Mouse (Mus musculus) heart, postnatal 0 days (tissue): ENCODE data around the gene Gm45716. TPM values are rescaled to one million over a fixed set of nuclear protein-coding genes. Genes with fewer than 3 reads are reported as not detected.
"Not testable (repeated sequence)": the region's sequence is repeated elsewhere in the genome, so short reads cannot be mapped to it uniquely, and the experiment has no call there.

Experiments used
- ATAC-seq: fragments of 200-750 bp; cut with Nextera tagmentation; 2 replicates; pipeline ENCODE4 v1.8.0; 2017; ENCODE audit warnings: low read depth, moderate number of reproducible peaks, moderate library complexity; ENCODE audit not compliant: insufficient read depth
- DNase-seq: peaks from one replicate; pipeline ENCODE4 v3.0.0-alpha.2; 2016; ENCODE audit warnings: low spot score
- H3K27ac ChIP-seq: fragments of 300-500 bp; sonication (generic); 2 replicates; pipeline ENCODE4 v1.5.1; 2014; ENCODE audit warnings: low read depth, mild to moderate bottlenecking
- H3K27me3 ChIP-seq: fragments of 300-500 bp; sonication (generic); 2 replicates; pipeline ENCODE4 v1.6.1; 2014; ENCODE audit warnings: low read length, mixed read lengths; ENCODE audit not compliant: control insufficient read depth, insufficient read depth
- H3K36me3 ChIP-seq: fragments of 300-500 bp; sonication (generic); replicated peaks from 2 replicates; pipeline ENCODE4 v1.6.1; 2014; ENCODE audit warnings: low read length, mixed read lengths; ENCODE audit not compliant: control insufficient read depth, insufficient read depth
- H3K4me1 ChIP-seq: fragments of 300-500 bp; sonication (generic); 2 replicates; pipeline ENCODE4 v1.6.1; 2014; ENCODE audit warnings: antibody characterized with exemption; ENCODE audit not compliant: control insufficient read depth, insufficient read depth
- H3K4me2 ChIP-seq: fragments of 300-500 bp; sonication (generic); 2 replicates; pipeline ENCODE4 v1.6.1; 2014; ENCODE audit warnings: low read depth, mild to moderate bottlenecking, low read length, moderate library complexity
- H3K4me3 ChIP-seq: fragments of 300-500 bp; sonication (generic); 2 replicates; pipeline ENCODE4 v1.5.1; 2014; ENCODE audit warnings: low read depth, low read length
- H3K9ac ChIP-seq: fragments of 300-500 bp; sonication (generic); replicated peaks from 2 replicates; pipeline ENCODE4 v1.6.1; 2014; ENCODE audit warnings: low read depth, low read length, mixed read lengths
- H3K9me3 ChIP-seq: fragments of 300-500 bp; sonication (generic); replicated peaks from 2 replicates; pipeline ENCODE4 v1.6.1; 2016; ENCODE audit warnings: low read length; ENCODE audit not compliant: control insufficient read depth
- CTCF ChIP-seq: IDR thresholded peaks from 2 replicates; pipeline ENCODE4 v1.5.1; 2016; ENCODE audit warnings: antibody characterized with exemption, control low read depth, low read depth
- EP300 ChIP-seq: IDR thresholded peaks from 2 replicates; pipeline ENCODE4 v1.6.1; 2016; ENCODE audit warnings: antibody characterized with exemption, low read depth
- WGBS: fragments of 180-500 bp; shearing (Covaris S2); extraction: QIAGEN DNeasy Blood & Tissue Kit; methylation state at CpG from one replicate; pipeline ENCODE4 v1.1.7; 2014; 5-methylcytosine and 5-hydroxymethylcytosine counted together
- polyA plus RNA-seq: library from polyadenylated mRNA; unstranded; fragments of >200 nt; fragmentation: Nextera tagmentation; extraction: Ambion mirVana; gene quantifications from 2 replicates; pipeline ENCODE4 v1.2.1, GENCODE M21; 2015
- total RNA-seq: library from RNA; depleted of rRNA; stranded (reverse); fragments of >200 nt; gene quantifications from 2 replicates; pipeline ENCODE4 v1.2.3, GENCODE M21; 2014; ENCODE audit warnings: low replicate concordance

Gene Gm45716
- total and polyA plus RNA-seq, 2 experiments from 2014 or later: 30.5 to 133 TPM

DNA sequence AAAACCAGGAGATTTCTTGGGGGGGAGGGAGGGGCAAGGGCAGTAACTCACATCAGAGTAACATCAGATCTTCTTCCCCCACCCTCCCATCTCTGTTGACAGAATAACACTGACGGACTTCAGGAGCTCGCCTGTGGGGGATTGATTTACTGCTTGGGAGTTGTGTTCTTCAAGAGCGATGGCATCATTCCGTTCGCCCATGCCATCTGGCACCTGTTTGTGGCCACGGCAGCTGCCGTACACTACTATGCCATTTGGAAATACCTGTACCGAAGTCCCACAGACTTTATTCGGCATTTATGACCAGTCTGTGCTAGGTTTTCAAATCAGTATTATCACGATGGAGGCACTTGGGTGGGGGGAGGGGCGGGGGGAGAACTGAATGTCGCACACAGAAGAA is 89.1 kb downstream of the Gm45716 start:
- no peaks in the 10 kb centered on the region for H3K27me3 ChIP-seq
- no peak overlapping the region for H3K4me2 ChIP-seq
- no peak for TF ChIP-seq EP300
- no peak overlapping the region for H3K9ac ChIP-seq
- WGBS: 88% methylated on average over 12 of the region's 12 CpGs
- no peak for ATAC-seq
- peaks cover 55% of the 10 kb centered on the region for H3K36me3 ChIP-seq
- H3K27ac ChIP-seq: no peak overlapping the region
- no peaks in the 10 kb centered on the region; the same call in 1 of the 2 replicates for H3K4me1 ChIP-seq
- DNase-seq: no peak
- no peak overlapping the region for H3K4me3 ChIP-seq
- H3K9me3 ChIP-seq: no peaks in the 10 kb centered on the region

DNA sequence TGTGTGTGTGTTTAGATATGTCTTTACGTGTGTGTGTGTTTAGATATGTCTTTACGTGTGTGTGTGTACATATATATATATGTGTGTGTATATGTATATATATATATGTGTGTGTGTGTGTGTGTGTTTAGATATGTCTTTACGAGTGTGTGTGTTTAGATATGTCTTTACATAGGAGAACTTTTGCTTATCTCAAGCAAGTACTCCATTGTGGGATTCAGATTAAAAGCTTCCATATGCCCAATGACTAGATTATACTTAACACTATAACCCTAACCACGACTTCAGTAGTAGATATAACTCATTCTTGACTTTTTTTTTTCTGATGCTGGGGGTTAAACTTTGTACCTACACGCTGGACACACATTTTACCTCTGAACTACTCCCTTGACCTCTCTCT is 92.6 kb downstream of the Gm45716 start:
- DNase-seq (no peak), ATAC-seq (no peak)
- Histone ChIP-seq H3K9ac (no peak overlapping the region), H3K27me3 (no peaks in the 10 kb centered on the region), H3K4me2 (no peak overlapping the region), H3K4me1 (no peaks in the 10 kb centered on the region; the same call in 1 of the 2 replicates), H3K9me3 (no peaks in the 10 kb centered on the region), H3K36me3 (peaks cover 29% of the 10 kb centered on the region), H3K27ac (no peak overlapping the region), H3K4me3 (no peak overlapping the region)
- TF ChIP-seq EP300: no peak
- no peak for TF ChIP-seq CTCF
- WGBS: 87% methylated on average over 5 of the region's 5 CpGs

DNA sequence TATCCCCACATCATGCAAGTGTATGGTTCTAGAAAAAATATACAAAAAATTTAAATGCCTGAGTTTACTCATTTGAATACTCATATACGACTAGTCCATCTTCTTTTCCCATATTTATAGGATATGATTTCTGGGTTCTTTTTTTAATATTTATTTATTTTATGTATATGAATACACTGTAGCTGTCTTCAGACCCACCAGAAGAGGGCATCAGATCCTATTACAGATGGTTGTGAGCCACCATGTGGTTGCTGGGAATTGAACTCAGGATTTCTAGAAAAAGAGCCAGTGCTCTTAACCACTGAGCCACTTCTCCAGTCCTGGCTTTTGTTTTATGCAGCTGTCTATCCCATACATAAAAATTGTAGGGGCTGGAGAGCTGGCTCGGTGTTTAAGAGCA is 94.5 kb downstream of the Gm45716 start:
- not testable (repeated sequence) for H3K4me3 ChIP-seq, H3K4me1 ChIP-seq, H3K4me2 ChIP-seq, H3K9me3 ChIP-seq, H3K9ac ChIP-seq, DNase-seq, H3K27me3 ChIP-seq, H3K27ac ChIP-seq, ATAC-seq
- peaks cover 13% of the 10 kb centered on the region for H3K36me3 ChIP-seq
- 94% methylated on average over 2 of the region's 2 CpGs for WGBS

DNA sequence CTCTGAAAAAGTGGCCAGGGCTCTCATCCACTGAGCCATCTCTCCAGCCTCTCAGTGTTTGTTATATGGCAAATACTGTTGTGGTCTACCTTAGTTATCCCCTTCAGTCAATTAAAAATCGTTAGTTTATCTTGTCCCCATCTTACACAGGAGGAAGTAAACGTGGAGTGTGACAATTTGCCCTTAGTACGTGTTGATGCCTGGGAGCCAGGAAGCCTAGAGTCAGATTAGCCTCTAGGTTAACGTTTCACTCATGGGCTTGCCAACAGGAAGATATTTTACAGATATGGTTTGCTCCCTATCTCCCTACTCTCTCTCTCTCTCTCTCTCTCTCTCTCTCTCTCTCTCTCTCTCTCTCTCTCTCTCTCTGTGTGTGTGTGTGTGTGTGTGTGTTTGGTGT is 95.7 kb downstream of the Gm45716 start:
- ATAC-seq (no peak), DNase-seq (no peak)
- 16% methylated on average over 4 of the region's 4 CpGs for WGBS
- H3K36me3 ChIP-seq: peaks cover 5% of the 10 kb centered on the region; the same call in 1 of the 2 replicates
- no peak for TF ChIP-seq EP300
- no peak for TF ChIP-seq CTCF
- no peaks in the 10 kb centered on the region for H3K9me3 ChIP-seq
- H3K4me3 ChIP-seq: no peak overlapping the region
- H3K27me3 ChIP-seq: no peaks in the 10 kb centered on the region
- H3K27ac ChIP-seq: no peak overlapping the region
- H3K4me1 ChIP-seq: no peaks in the 10 kb centered on the region
- no peak overlapping the region for H3K4me2 ChIP-seq
- no peak overlapping the region for H3K9ac ChIP-seq

DNA sequence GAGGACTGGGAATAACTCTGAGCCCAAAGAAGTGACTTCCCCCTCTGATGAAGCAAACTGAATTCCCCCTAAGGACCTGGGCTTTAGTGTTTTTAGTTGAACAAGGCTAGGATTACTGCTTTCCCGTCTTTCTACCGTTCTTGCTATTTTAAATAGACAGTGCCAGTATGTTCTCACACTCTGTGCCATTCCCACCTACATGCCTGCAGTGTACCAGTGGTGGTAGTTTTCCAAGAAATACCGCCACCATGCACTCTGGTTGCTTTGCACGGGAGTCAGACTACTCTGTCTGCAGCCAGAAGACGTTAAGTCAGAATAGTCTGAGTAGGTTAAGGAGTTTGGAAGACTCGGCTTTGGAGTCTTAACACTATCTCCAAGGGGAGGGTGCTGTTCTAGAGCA is 96.1 kb downstream of the Gm45716 start:
- ATAC-seq (no peak), DNase-seq (no peak)
- WGBS: 71% methylated on average over 6 of the region's 6 CpGs
- H3K27ac ChIP-seq: no peak overlapping the region
- no peak overlapping the region for H3K9ac ChIP-seq
- no peaks in the 10 kb centered on the region for H3K27me3 ChIP-seq
- no peak overlapping the region for H3K4me3 ChIP-seq
- H3K4me2 ChIP-seq: no peak overlapping the region
- H3K9me3 ChIP-seq: no peaks in the 10 kb centered on the region
- no peak for TF ChIP-seq EP300
- no peak for TF ChIP-seq CTCF
- no peaks in the 10 kb centered on the region for H3K4me1 ChIP-seq
- peaks cover 5% of the 10 kb centered on the region; the same call in 1 of the 2 replicates for H3K36me3 ChIP-seq

DNA sequence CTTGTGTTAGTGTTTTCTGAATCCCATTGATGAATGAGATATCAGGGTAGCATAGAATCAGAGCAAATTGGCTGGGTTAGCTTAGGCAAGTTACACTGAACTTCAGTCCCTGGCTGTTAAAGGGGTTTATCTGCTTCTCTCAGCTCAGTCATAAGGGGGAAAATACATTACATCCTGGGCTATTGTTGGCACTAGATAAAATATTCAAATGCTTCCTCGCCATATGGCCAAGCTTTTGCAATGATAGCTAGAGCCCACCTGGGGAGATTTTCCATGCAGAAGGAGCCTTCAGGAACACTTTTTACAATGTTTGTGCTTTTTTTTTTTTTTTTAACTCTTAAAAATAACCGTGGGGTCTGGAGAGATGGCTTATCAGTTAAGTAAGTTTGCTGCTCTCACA is 96.6 kb downstream of the Gm45716 start:
- no peak for ATAC-seq
- 34% methylated on average over 2 of the region's 2 CpGs for WGBS
- no peaks in the 10 kb centered on the region for H3K9me3 ChIP-seq
- H3K27me3 ChIP-seq: no peaks in the 10 kb centered on the region
- no peak for DNase-seq
- no peak for TF ChIP-seq CTCF
- TF ChIP-seq EP300: no peak
- no peak overlapping the region for H3K4me2 ChIP-seq
- no peak overlapping the region for H3K4me3 ChIP-seq
- peaks cover 3% of the 10 kb centered on the region; the same call in 1 of the 2 replicates for H3K36me3 ChIP-seq
- no peak overlapping the region for H3K27ac ChIP-seq
- no peak overlapping the region for H3K9ac ChIP-seq
- no peaks in the 10 kb centered on the region for H3K4me1 ChIP-seq
